ENCODE assay signal across 7 mouse cellular contexts in the genomic region with DNA sequence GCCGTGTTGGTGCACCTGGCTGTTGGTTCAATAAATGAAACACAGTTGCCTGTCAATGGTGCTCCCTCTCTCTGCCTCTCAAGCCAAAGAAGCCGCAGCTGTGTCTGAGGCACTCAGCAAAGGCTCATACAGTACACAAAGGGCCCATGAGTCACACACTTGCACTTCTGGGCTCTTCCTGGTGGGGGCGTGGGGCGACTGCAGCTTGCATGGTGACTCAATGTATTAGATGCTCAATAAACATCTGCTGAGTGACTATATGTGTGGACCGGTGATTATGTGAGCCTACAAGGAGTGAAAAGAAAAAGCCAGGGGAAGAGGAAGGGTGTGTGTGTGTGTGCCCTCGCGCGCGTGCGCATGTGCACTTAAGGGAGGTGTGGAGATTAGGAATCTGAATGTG. TPM values are rescaled to one million over a fixed set of nuclear protein-coding genes. Genes with fewer than 3 reads are reported as not detected.
A peak's percentile ranks its signal among the peaks of the same experiment; 100 is the strongest.
DNase-seq lines count a peak whose midpoint lies in the region; ATAC-seq lines count a peak whose summit lies in the region.

No protein-coding gene starts in this region.

- peak; percentile 34 to 65 for DNase-seq in frontal cortex, postnatal 10 days (ENCODE audit: low spot score in 2 of 2)
- DNase-seq in right cerebral cortex, postnatal 14 days = peak; percentile 43
- DNase-seq in right cerebral cortex, postnatal 25 days = no peak
- peak; percentile 22 for DNase-seq in Muller cell, postnatal 12 days (ENCODE audit: inconsistent ontology term)
- peak; percentile 31 to 42 for DNase-seq in thymus, postnatal 36 days
- no peak for DNase-seq in heart, postnatal 4 days

- no peak for ATAC-seq in frontal cortex, adult (ENCODE audit: low TSS enrichment)

RNA-seq across cellular contexts. Expression of a gene that starts 2.3 kb away (rescaled TPM):
- 10 to 100 TPM; 16.5 to 18.6 TPM for total RNA-seq in heart, postnatal 4 days (2021)

RNA-seq across cellular contexts. Expression of a gene that starts 34.5 kb away (rescaled TPM):
- total RNA-seq in heart, postnatal 4 days (2021) = under 1 TPM; 0.76 to 0.95 TPM

RNA-seq across cellular contexts. Expression of a gene that starts 51.8 kb away (rescaled TPM):
- total RNA-seq in heart, postnatal 4 days (2021) = not detected

Comparison
In these comparisons a context has a peak if more than half of its experiments do, and no peak if none do; other contexts are left out.
1. DNase-seq: peak in frontal cortex, postnatal 10 days (2 of 2), right cerebral cortex, postnatal 14 days (single experiment), Muller cell, postnatal 12 days (single experiment) and thymus, postnatal 36 days (2 of 2); none in right cerebral cortex, postnatal 25 days (single experiment) and heart, postnatal 4 days (single experiment).